Mouse (Mus musculus): ENCODE measurements around the gene Plekha6. TPM values are rescaled to one million over a fixed set of nuclear protein-coding genes. Genes with fewer than 3 reads are reported as not detected.
A peak's percentile ranks its signal among the peaks of the same experiment; 100 is the strongest.

Plekha6 gene
- polyA plus RNA-seq, 1 experiment from 2014 or later = 19.8 TPM

- Histone ChIP-seq H3K9ac (replicated peaks; ENCODE audit: low read depth, low read length) (no peak overlapping the region), H3K27ac (ENCODE audit: low read length) (no peak overlapping the region)
- WGBS = 90% methylated on average over 6 of the region's 6 CpGs
Observed at GRCm38 (mm10) chr1:133262628-133263027, 98.6 kb downstream of the Plekha6 start.

GRCm38 (mm10) chr1:133263134-133263533 lies 99.1 kb downstream of the Plekha6 start:
- Histone ChIP-seq H3K27me3 (ENCODE audit: control insufficient read depth, insufficient read depth, low read length) (no peaks in the 10 kb centered on the region), H3K9me3 (ENCODE audit: control insufficient read depth, low read depth, low read length) (no peaks in the 10 kb centered on the region), H3K36me3 (ENCODE audit: control insufficient read depth, insufficient read depth, low read length) (peaks cover 7% of the 10 kb centered on the region; the same call in 1 of the 2 replicates), H3K4me3 (ENCODE audit: low read depth, low read length) (no peak overlapping the region), H3K27ac (ENCODE audit: low read length) (no peak overlapping the region), H3K9ac (replicated peaks; ENCODE audit: low read depth, low read length) (no peak overlapping the region), H3K4me2 (replicated peaks; ENCODE audit: low read depth, low read length) (no peak overlapping the region), H3K4me1 (ENCODE audit: control insufficient read depth, insufficient read depth, low read length) (peaks cover 12% of the 10 kb centered on the region; the same call in 1 of the 2 replicates)
- WGBS = 82% methylated on average over 7 of the region's 7 CpGs
- no peak for ATAC-seq (ENCODE audit: insufficient number of reproducible peaks, insufficient read depth, low FRiP score, low read depth)

More at GRCm38 (mm10) chr1:133262628-133263027, 98.6 kb downstream of the Plekha6 start:
- Histone ChIP-seq H3K36me3 (ENCODE audit: control insufficient read depth, insufficient read depth, low read length) (peaks cover 7% of the 10 kb centered on the region; the same call in 1 of the 2 replicates), H3K4me2 (replicated peaks; ENCODE audit: low read depth, low read length) (no peak overlapping the region), H3K4me1 (ENCODE audit: control insufficient read depth, insufficient read depth, low read length) (peaks cover 13% of the 10 kb centered on the region; the same call in 1 of the 2 replicates), H3K4me3 (ENCODE audit: low read depth, low read length) (no peak overlapping the region), H3K9me3 (ENCODE audit: control insufficient read depth, low read depth, low read length) (no peaks in the 10 kb centered on the region), H3K27me3 (ENCODE audit: control insufficient read depth, insufficient read depth, low read length) (no peaks in the 10 kb centered on the region)
- no peak for ATAC-seq (ENCODE audit: insufficient number of reproducible peaks, insufficient read depth, low FRiP score, low read depth)

- Histone ChIP-seq H3K9ac (replicated peaks; ENCODE audit: low read depth, low read length) (no peak overlapping the region), H3K4me1 (ENCODE audit: control insufficient read depth, insufficient read depth, low read length) (peaks cover 10% of the 10 kb centered on the region; the same call in 1 of the 2 replicates), H3K9me3 (ENCODE audit: control insufficient read depth, low read depth, low read length) (no peaks in the 10 kb centered on the region), H3K27ac (ENCODE audit: low read length) (peak overlapping the region; percentile 33; the same call in 1 of the 2 replicates), H3K36me3 (ENCODE audit: control insufficient read depth, insufficient read depth, low read length) (peaks cover 7% of the 10 kb centered on the region; the same call in 1 of the 2 replicates), H3K4me3 (ENCODE audit: low read depth, low read length) (no peak overlapping the region), H3K27me3 (ENCODE audit: control insufficient read depth, insufficient read depth, low read length) (no peaks in the 10 kb centered on the region), H3K4me2 (replicated peaks; ENCODE audit: low read depth, low read length) (no peak overlapping the region)
- WGBS = 78% methylated on average over 12 of the region's 12 CpGs
- no peak for ATAC-seq (ENCODE audit: insufficient number of reproducible peaks, insufficient read depth, low FRiP score, low read depth)
Observed at GRCm38 (mm10) chr1:133264367-133264766, 100.4 kb downstream of the Plekha6 start.

- Histone ChIP-seq H3K9me3 (ENCODE audit: control insufficient read depth, low read depth, low read length) (no peaks in the 10 kb centered on the region), H3K27me3 (ENCODE audit: control insufficient read depth, insufficient read depth, low read length) (no peaks in the 10 kb centered on the region), H3K4me1 (ENCODE audit: control insufficient read depth, insufficient read depth, low read length) (peaks cover 10% of the 10 kb centered on the region; the same call in 1 of the 2 replicates), H3K4me3 (ENCODE audit: low read depth, low read length) (no peak overlapping the region), H3K27ac (ENCODE audit: low read length) (peak overlapping the region; percentile 44), H3K36me3 (ENCODE audit: control insufficient read depth, insufficient read depth, low read length) (peaks cover 4% of the 10 kb centered on the region; the same call in 1 of the 2 replicates), H3K4me2 (replicated peaks; ENCODE audit: low read depth, low read length) (no peak overlapping the region), H3K9ac (replicated peaks; ENCODE audit: low read depth, low read length) (no peak overlapping the region)
- peak; percentile 87 for ATAC-seq (ENCODE audit: insufficient number of reproducible peaks, insufficient read depth, low FRiP score, low read depth)
- 26% methylated on average over 11 of the region's 11 CpGs for WGBS
Observed at GRCm38 (mm10) chr1:133265114-133265766, 101.2 kb downstream of the Plekha6 start.

- WGBS = 75% methylated on average over 3 of the region's 3 CpGs
- Histone ChIP-seq H3K36me3 (ENCODE audit: control insufficient read depth, insufficient read depth, low read length) (peaks cover 4% of the 10 kb centered on the region; the same call in 1 of the 2 replicates), H3K27ac (ENCODE audit: low read length) (no peak overlapping the region), H3K27me3 (ENCODE audit: control insufficient read depth, insufficient read depth, low read length) (no peaks in the 10 kb centered on the region), H3K4me3 (ENCODE audit: low read depth, low read length) (no peak overlapping the region), H3K9me3 (ENCODE audit: control insufficient read depth, low read depth, low read length) (no peaks in the 10 kb centered on the region), H3K4me1 (ENCODE audit: control insufficient read depth, insufficient read depth, low read length) (peaks cover 10% of the 10 kb centered on the region; the same call in 1 of the 2 replicates), H3K4me2 (replicated peaks; ENCODE audit: low read depth, low read length) (no peak overlapping the region), H3K9ac (replicated peaks; ENCODE audit: low read depth, low read length) (no peak overlapping the region)
- no peak for ATAC-seq (ENCODE audit: insufficient number of reproducible peaks, insufficient read depth, low FRiP score, low read depth)
Observed at GRCm38 (mm10) chr1:133267094-133267493, 103.1 kb downstream of the Plekha6 start.

- H3K9me3 ChIP-seq (ENCODE audit: control insufficient read depth, low read depth, low read length) = no peaks in the 10 kb centered on the region
- no peak overlapping the region for H3K4me2 ChIP-seq (replicated peaks; ENCODE audit: low read depth, low read length)
- H3K27me3 ChIP-seq (ENCODE audit: control insufficient read depth, insufficient read depth, low read length) = no peaks in the 10 kb centered on the region
- no peak for ATAC-seq (ENCODE audit: insufficient number of reproducible peaks, insufficient read depth, low FRiP score, low read depth)
- 35% methylated on average over 10 of the region's 10 CpGs for WGBS
- H3K27ac ChIP-seq (ENCODE audit: low read length) = no peak overlapping the region
- peaks cover 10% of the 10 kb centered on the region; the same call in 1 of the 2 replicates for H3K4me1 ChIP-seq (ENCODE audit: control insufficient read depth, insufficient read depth, low read length)
- H3K9ac ChIP-seq (replicated peaks; ENCODE audit: low read depth, low read length) = no peak overlapping the region
- peaks cover 7% of the 10 kb centered on the region; the same call in 1 of the 2 replicates for H3K36me3 ChIP-seq (ENCODE audit: control insufficient read depth, insufficient read depth, low read length)
- no peak overlapping the region for H3K4me3 ChIP-seq (ENCODE audit: low read depth, low read length)
Observed at GRCm38 (mm10) chr1:133267813-133268492, 103.9 kb downstream of the Plekha6 start.

- H3K4me2 ChIP-seq (replicated peaks; ENCODE audit: low read depth, low read length) = no peak overlapping the region
- peaks cover 10% of the 10 kb centered on the region; the same call in 1 of the 2 replicates for H3K4me1 ChIP-seq (ENCODE audit: control insufficient read depth, insufficient read depth, low read length)
- no peak overlapping the region for H3K9ac ChIP-seq (replicated peaks; ENCODE audit: low read depth, low read length)
- 72% methylated on average over 3 of the region's 3 CpGs for WGBS
- no peaks in the 10 kb centered on the region for H3K9me3 ChIP-seq (ENCODE audit: control insufficient read depth, low read depth, low read length)
- no peak for ATAC-seq (ENCODE audit: insufficient number of reproducible peaks, insufficient read depth, low FRiP score, low read depth)
- no peaks in the 10 kb centered on the region for H3K27me3 ChIP-seq (ENCODE audit: control insufficient read depth, insufficient read depth, low read length)
- peaks cover 7% of the 10 kb centered on the region; the same call in 1 of the 2 replicates for H3K36me3 ChIP-seq (ENCODE audit: control insufficient read depth, insufficient read depth, low read length)
- no peak overlapping the region for H3K4me3 ChIP-seq (ENCODE audit: low read depth, low read length)
- H3K27ac ChIP-seq (ENCODE audit: low read length) = no peak overlapping the region
Observed at GRCm38 (mm10) chr1:133268503-133268902, 104.5 kb downstream of the Plekha6 start.

GRCm38 (mm10) chr1:133270336-133270735 lies 106.3 kb downstream of the Plekha6 start:
- H3K4me3 ChIP-seq (ENCODE audit: low read depth, low read length) = no peak overlapping the region
- H3K9me3 ChIP-seq (ENCODE audit: control insufficient read depth, low read depth, low read length) = no peaks in the 10 kb centered on the region
- no peak overlapping the region for H3K27ac ChIP-seq (ENCODE audit: low read length)
- H3K4me1 ChIP-seq (ENCODE audit: control insufficient read depth, insufficient read depth, low read length) = peaks cover 5% of the 10 kb centered on the region; the same call in 1 of the 2 replicates
- no peak overlapping the region for H3K4me2 ChIP-seq (replicated peaks; ENCODE audit: low read depth, low read length)
- no peak overlapping the region for H3K9ac ChIP-seq (replicated peaks; ENCODE audit: low read depth, low read length)
- H3K27me3 ChIP-seq (ENCODE audit: control insufficient read depth, insufficient read depth, low read length) = no peaks in the 10 kb centered on the region
- ATAC-seq (ENCODE audit: insufficient number of reproducible peaks, insufficient read depth, low FRiP score, low read depth) = no peak
- WGBS = 39% methylated on average over 6 of the region's 6 CpGs
- H3K36me3 ChIP-seq (ENCODE audit: control insufficient read depth, insufficient read depth, low read length) = peaks cover 7% of the 10 kb centered on the region; the same call in 1 of the 2 replicates
